Mouse (Mus musculus) cerebellum, postnatal 4 days (tissue): ENCODE data around the gene Trpm8.

Source experiments
- DNase-seq, 2 experiments: peaks; one replicate each; pipeline ENCODE4 v3.0.0; 2022; ENCODE audit warnings: low spot score in 2 of 2, mixed read lengths in 1 of 2

The Trpm8 gene

GRCm38 (mm10) chr1:88246386-88246785, 31.1 kb upstream of the Trpm8 start:
- DNase-seq: no peak

GRCm38 (mm10) chr1:88247660-88248059, 29.8 kb upstream of the Trpm8 start:
- DNase-seq: no peak

DNA sequence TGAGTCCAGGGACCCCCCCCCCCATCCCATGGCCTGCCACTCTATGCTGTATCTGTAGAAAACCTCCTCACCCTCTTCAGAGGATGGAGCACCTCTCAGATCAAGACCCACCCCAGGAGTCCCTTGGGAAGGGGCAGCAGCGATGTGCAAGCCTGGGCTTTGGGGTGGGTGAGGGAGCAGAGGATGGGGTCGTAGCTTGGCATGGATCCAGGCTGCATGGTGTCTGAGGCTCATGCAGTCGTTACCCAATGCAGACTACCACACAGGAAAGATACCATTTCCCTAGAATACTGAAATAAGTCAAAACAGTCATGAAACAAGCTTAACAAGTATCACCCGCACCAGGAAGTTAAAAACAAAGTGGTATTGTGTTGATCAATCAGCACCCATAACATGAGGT, 28.8 kb upstream of the Trpm8 start:
- no peak for DNase-seq

DNA sequence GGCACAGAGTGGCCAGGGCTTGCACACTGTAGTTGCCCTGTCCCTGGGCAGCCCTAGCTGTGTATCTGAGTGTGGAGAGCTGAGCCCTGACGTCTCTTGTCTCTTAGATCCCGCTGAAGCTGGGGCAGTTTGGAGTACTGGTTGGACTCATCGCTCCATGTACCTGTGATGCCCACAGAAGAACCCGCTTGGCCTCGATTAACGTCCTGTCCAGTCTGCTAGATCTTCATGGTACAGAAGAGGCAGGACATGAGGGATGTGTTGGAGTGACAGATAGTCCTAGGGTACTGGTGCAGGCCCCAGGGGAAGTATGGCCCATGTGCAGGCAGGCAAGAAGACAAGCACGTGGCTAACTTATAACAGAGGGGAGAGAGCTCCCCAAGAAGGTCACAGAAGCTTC, 27.9 kb upstream of the Trpm8 start:
- no peak for DNase-seq

DNA sequence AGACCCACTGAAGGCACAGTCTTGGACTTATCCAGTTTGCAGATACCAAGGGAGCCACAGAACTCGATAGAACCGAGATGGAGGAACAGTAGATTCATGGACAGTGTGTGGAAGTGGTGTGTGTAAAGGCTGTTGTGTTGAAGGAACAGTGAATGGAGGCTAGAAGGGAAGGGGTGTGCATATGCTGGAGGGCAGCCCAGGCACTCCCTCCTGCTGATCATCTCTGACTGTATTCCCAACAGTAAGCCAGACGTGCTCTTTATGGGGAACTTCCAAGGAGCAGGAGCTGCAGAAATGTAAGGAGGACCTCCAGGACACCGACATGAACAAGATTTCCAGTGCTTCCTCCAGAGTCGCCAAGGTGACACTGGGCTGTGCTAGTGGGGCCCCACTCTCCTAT, 27.4 kb upstream of the Trpm8 start:
- no peak for DNase-seq

DNA sequence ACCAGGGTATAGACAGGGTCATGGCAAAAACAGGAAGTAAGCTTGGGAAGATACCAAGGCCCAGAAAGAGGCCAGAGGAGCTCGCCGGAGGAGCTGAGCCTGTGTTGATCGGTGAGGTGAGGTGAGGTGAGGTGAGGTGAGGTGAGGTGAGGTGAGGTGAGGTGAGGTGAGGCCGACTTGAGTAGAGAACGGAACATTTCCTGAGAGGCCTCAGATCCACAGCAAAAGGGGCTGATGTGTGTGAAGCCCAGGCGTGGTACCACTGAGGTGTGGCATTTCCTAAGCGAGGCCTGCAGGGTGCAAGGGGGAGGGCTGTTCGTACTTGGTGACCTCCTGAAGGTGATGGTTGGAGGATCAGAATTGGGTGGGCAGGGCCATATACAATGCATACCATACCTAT, 24.4 kb upstream of the Trpm8 start:
- no peak for DNase-seq

DNA sequence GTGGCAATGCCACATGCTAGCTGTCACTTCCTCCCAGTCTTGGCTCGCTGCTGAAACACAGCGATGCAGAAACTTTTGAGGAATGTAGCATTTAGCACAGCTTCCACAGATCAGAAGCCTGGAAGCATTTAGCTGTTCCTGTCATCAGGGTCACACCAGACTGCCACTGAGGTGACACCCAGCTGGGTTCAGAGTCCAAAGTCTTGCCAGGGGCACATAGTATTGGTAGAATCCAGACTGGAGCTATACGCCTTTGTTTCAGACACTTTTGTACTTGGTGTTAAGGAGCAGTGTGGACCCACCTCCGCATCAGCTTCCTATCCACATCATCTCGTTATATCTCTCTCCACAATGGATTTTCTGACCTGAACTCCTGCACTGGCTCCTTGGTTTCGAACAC, 23.9 kb upstream of the Trpm8 start:
- DNase-seq: no peak

DNA sequence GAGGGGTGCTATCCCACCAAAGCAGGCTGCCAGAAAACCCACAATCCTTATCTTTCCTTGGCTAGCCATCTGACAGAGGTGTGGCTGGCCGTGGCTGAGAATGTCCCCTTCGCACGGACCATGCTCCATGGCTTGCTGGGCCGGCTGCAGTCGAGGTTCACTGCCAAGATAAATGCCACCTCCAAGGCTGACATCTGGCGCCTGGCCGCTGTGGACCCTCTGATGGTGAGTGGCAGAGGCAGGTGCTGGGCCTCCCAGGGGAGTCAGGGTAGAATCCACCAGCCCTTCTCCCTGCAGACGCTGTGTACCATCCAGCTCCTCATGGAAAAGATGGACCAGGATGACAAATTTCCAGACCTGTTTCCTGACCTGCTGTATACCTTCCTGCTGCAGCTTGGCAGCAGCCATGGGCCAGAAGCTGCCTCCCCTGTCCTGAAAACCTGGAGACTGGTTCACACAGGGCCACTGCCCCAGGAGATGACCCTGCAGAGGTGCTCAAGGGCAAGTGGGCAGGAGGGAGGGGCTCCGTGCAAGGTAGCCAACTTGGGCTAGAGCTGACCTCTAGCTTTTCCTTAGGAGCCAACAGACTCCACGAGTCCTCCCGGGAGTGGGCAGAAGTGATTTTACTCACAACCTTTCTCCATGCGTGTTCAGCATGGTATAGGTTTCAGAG, 22.5 kb upstream of the Trpm8 start:
- peak in 1 of 2 experiments; percentile 81 for DNase-seq

- no peak for DNase-seq
Observed at GRCm38 (mm10) chr1:88255466-88255857, 22.0 kb upstream of the Trpm8 start.

DNA sequence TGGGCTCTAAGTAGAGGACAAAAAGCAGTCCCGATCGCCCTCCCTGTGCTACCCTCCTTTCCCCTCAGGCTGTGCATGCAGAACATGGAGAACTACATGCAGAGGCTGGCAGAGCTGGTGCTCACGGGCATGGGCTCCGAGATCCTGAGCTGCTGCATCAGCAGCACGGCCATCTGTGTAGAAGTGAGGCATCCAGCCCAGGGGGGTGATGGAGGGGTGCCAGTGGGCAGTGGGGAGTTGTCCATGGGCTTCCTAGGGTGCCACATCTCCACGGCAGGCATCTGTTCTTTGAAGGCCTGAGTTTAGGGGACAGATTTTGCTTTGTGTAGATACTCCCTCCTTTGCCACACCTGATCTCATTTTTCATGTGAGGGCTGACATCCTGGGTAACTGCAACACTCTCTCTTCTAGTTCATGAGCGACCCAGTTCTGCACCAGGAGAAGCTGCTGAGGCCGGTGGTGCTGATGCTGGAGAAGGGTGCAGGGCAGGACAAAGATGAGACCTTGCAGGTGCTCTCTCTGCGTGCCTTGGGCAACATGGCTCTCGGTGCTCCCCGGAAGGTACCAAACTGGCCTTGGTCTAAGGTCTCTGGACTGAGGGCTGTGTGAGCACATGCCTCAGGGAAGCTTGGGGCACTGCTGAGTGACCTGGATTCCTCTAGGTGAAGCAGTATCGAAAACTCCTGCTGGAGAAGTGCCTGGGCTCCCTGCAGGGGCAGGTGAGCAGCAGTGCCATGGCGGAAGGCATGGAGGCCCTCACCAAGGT, 21.3 kb upstream of the Trpm8 start:
- DNase-seq: peak in 1 of 2 experiments; percentile 63

DNA sequence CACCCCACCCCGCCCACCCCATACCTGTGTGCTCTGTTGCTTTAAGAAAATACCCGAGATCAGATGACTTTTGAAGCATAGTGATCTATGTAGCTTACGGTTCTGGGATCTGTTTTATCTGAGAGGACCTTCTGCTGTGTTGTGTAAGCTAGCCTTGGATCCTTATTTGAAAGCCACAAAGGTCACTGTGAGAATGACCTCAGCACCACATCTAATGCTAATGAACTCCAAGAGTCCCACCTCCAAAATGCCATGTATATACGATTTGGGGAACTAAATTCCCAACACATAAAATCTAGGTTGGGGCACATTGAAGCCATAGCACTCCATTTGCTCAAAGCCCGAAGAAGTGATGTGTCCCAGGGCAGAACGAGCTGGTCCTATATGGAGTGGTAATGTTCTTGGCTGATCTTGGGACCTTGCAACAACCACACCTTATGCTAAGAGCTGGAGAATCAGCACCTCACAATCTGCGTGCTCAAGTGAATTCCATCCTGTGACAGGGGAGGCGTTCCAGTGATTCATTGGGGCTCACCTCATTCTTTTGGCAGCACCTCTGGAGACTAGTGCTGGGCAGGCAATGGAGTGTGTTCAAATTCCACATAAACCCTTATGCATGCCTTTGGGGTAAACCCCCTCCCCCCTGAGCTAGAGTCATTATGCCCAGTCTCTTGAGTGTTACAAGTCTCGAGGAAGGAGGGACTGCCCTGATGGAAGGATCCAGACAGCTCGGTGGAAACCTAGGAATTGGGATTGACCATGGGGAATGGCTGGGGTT, 20.4 kb upstream of the Trpm8 start:
- no peak for DNase-seq

DNA sequence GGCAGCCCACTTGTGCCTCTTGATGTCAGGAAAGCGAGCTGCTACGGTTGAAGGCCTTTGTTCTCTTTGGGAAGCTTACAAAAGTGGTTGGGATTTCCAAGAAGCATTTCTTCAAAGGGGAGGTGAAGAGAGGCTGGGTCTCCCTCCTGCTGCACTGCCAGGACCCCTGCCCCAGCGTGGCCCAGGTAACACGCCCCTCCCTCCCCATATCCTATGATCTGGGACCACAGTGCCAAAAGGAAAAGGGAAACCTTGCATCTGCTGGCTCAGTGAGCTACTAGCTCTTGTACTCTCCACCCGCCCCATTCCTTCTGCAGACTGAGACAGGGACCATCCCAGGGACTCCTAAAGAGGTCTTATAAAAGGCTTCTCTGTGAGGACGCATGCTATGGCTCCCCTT, 19.8 kb upstream of the Trpm8 start:
- no peak for DNase-seq

GRCm38 (mm10) chr1:88258361-88258760, 19.1 kb upstream of the Trpm8 start:
- no peak for DNase-seq

DNA sequence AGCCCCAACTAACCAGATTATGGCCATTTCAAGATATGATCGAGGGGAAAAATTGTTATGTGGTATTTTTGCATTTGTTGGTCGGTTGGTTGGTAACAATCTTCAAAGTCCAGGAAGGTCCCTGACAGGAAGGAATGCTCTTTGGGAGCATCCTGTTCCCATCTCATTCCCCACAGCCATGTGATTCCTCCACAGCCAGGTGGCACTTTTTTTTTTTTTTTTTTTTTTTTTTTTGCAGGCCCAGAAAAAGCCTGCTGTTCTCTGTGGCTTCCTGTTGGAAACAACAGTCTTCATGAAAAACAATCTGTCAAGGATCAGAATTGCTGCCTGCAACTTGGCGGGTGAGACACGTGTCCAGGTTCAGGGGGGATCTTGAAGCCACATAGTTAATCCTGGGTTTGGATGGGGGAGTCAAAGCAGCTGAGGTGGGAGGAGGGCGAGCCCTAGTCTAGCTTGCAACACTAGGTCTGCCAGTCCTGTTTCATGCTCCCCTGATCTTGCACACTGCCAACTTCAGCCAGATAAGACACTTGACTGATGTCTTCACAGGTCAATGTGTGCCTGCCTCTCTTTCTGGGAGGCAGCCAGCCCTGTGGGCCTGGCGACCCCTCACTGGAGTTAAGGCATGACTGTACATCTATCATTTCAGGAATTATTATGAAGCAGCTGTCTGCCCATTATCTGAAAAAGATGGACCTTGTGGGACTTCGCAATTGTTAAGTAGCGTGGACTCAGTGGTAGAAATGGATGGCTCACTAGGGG, 18.4 kb upstream of the Trpm8 start:
- DNase-seq: peak in 1 of 2 experiments; percentile 69

DNA sequence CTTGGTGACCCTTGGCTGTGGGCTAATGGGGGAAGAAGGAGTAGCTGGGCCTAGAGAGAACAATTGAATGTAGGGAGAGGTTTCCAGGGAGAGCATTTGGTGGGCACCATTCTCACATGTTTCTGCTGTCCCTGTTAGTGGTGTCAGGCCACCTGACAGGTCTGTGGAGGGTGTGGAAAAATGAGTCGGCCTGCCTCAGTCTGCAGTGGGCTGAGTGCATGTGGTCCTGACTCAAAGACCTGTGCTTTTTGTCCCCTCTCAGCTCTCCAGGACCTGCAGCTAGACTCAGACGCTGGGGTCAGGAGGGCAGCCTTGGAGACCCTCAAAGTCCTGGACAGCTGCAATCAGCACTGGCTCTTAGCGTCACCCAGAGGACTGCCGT, 17.8 kb upstream of the Trpm8 start:
- no peak for DNase-seq

DNA sequence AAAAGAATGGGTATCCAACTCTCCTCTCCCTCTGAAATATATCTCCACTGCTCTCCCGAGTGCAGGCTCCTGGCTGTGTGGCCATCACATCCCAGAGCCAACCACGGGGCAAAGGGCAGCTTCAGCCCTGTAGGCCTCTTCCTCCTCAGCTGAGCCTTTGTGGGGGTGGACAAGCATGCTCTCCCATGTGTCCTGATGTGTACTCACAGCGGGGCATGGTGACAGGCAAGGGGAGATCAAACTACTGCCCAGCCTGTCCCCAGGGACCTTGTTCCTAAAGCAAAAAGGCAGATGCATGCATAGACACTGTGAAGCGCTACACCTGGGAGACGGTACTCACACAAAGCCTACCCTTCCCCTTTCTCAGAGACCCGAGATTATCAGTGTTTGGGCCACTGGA, 17.3 kb upstream of the Trpm8 start:
- DNase-seq: no peak

DNA sequence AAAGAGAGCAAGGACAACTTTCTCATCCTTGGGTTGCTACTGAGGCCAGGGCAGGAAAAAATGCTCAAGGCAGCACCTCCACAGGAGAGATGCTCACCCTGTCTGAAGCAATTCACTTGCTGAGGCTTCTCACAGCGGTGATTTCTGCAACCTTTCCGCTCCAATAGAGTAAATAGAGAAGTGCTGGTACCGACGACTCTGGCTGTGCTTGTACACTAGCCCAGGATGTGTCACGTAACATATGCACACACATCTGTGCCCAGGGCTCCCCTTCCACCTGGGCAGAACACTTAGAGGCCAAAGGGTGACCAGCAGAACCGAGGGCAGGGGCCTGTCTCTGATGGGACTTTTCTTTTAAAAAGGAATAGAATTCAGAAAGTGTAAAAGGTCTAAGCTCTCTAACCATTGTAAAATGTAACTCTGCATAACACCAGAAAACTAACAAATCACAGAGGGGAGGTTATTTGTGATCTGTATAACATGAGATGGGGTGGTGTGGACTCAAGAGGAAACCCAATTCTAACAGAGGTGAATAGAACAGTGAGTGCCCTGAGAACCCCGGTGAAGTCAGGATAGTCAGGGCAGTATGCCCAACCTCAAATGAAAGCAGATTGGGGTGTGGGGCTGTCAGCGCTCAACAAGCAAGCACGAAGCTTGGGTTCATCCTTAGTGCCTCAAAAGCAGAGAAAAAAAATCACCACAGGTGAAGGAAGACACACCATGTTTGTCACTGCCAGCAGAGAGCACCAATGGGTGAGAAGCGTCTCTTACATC, 16.7 kb upstream of the Trpm8 start:
- DNase-seq: no peak

DNA sequence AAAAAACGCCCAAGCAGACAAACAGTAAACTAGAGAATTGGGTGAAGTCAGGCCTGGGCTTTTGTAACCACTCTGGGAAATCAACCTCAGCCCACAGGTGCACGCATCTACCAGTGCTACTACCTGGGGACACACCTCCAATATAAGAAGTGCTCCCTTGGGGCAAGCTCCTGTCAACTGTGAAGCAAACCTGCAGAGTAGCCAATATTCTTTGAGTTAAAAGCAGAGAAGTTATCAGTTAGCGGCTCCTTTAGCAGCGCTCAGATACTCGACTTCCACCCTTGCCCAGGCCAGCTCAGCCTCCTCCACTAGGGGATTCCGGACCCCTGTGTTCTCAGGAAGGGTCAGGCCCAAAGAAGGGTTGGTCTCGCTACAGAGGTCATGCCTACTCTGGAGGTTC, 15.8 kb upstream of the Trpm8 start:
- DNase-seq: no peak

- DNase-seq: no peak
Observed at GRCm38 (mm10) chr1:88262255-88262654, 15.2 kb upstream of the Trpm8 start.

- DNase-seq: no peak
Observed at GRCm38 (mm10) chr1:88262961-88263360, 14.5 kb upstream of the Trpm8 start.

DNA sequence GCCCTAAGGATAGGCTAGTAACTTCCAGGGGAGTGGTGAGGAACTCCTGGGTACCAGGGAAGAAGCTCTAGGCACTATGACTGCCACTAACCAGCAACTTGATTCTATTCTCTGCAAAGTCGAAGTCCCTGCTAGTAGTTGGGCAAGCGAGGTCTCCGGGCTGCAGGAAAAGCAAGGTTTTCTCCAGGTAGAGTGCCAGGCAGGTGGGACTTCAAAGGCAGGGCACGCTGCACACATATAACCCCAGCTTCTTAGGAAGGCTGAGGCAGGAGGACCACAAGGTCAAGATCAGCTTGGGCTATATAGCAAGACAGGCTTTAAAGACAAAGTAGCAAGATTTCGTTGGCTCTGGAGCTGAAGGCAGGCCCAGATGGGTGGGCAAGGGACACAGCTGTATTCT, 13.7 kb upstream of the Trpm8 start:
- no peak for DNase-seq
